ENCODE assay signal across 29 mouse cellular contexts in the genomic region with DNA sequence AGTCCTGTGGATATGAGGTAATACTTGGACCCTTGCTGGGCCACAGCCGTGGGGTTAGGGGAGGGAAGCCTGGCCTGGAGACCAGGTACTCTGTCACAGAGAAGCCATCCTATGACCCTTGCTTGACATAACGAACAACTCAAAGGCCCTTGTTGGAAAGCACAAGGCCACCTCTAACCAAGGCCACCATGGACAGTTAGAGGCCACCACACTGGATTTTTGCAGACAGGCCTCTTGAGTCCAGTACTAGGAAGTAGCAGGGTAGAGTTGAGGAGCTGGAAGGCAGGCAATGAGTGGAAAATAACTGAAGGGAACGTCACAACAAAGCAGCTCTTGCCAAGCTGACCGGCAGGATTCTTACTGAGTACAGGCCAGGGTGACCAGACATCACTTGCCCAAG. TPM values are rescaled to one million over a fixed set of nuclear protein-coding genes. Genes with fewer than 3 reads are reported as not detected.
DNase-seq lines count a peak whose midpoint lies in the region; ATAC-seq lines count a peak whose summit lies in the region.
"Had no signal": no experiment of that assay in that cellular context is flagged by ENCODE, and none has a peak within 500 bp of the region (broad histone marks: within the 10 kb centered on the region; RNA-seq: fewer than 3 reads in every experiment).

No protein-coding gene starts in this region.

- 77% methylated on average over 4 of the region's 4 CpGs for WGBS in heart, embryonic 10.5 days
- 90% methylated on average over 4 of the region's 4 CpGs for WGBS in hindbrain, embryonic 13.5 days

- intact Hi-C loops in heart, postnatal 14 days (cut with DNase I), result no loop called here

- no peak for ATAC-seq in megakaryocyte-erythroid progenitor cell, adult 5-6 weeks (replicated peaks; ENCODE audit: low FRiP score, low TSS enrichment, poor library complexity, severe bottlenecking)
- ATAC-seq in hindbrain, embryonic 13.5 days (ENCODE audit: low FRiP score), result no peak
- ATAC-seq: forebrain, embryonic 14.5 days; forebrain, postnatal 0 days; intestine, postnatal 0 days; Patski had no signal

- no peak overlapping the region for H3K4me2 ChIP-seq in hindbrain, embryonic 13.5 days
- H3K4me2 ChIP-seq: embryonic facial prominence, embryonic 12.5 days; embryonic facial prominence, embryonic 15.5 days; heart, embryonic 13.5 days; hindbrain, embryonic 15.5 days had no signal

- no peak overlapping the region for H3K9ac ChIP-seq in hindbrain, embryonic 13.5 days
- H3K9ac ChIP-seq: embryonic facial prominence, embryonic 12.5 days; embryonic facial prominence, embryonic 15.5 days; forebrain, postnatal 0 days; heart, embryonic 13.5 days; hindbrain, embryonic 15.5 days had no signal

- peaks cover 4% of the 10 kb centered on the region for H3K9me3 ChIP-seq in heart, embryonic 10.5 days
- H3K9me3 ChIP-seq in hindbrain, embryonic 13.5 days, result 0 out of 2 replicates have a peak, but pooled peaks cover 2% of the 10 kb centered on the region
- H3K9me3 ChIP-seq: embryonic facial prominence, embryonic 12.5 days; embryonic facial prominence, embryonic 15.5 days; G1E; hindbrain, embryonic 15.5 days had no signal

- DNase-seq in adrenal gland, adult 2 months, result peak; percentile 55
- no peak for DNase-seq in adrenal gland, postnatal 25 days
- peak; percentile 71 for DNase-seq in heart, embryonic 10.5 days (ENCODE audit: low spot score)
- no peak for DNase-seq in heart, postnatal 14 days
- DNase-seq in adrenal gland, postnatal 10 days, result peak; percentile 34
- DNase-seq: B cell, adult 2 months; cerebellum, adult 11 months; cerebellum, adult 2 months; cerebellum, adult 9-11 months; cerebellum, postnatal 25 days; forebrain, postnatal 0 days; gastrocnemius, adult 2 months; gastrocnemius, postnatal 14 days; heart, adult 18-20 months; heart, postnatal 36 days; kidney, adult 2 months had no signal

- peaks cover 6% of the 10 kb centered on the region; the same call in 1 of the 2 replicates for H3K27me3 ChIP-seq in heart, embryonic 10.5 days (ENCODE audit: insufficient read depth, poor library complexity, severe bottlenecking)
- no peaks in the 10 kb centered on the region for H3K27me3 ChIP-seq in hindbrain, embryonic 13.5 days
- H3K27me3 ChIP-seq: embryonic facial prominence, embryonic 12.5 days; embryonic facial prominence, embryonic 15.5 days; hindbrain, embryonic 15.5 days; Patski had no signal

- no peak overlapping the region for H3K4me3 ChIP-seq in heart, embryonic 10.5 days
- H3K4me3 ChIP-seq in hindbrain, embryonic 13.5 days, result no peak overlapping the region
- H3K4me3 ChIP-seq: embryonic facial prominence, embryonic 12.5 days; embryonic facial prominence, embryonic 15.5 days; gastrocnemius, adult 2 months; heart, embryonic 13.5 days; hindbrain, embryonic 10.5 days; hindbrain, embryonic 15.5 days had no signal

- peaks cover 11% of the 10 kb centered on the region; the same call in 1 of the 2 replicates for H3K36me3 ChIP-seq in heart, embryonic 10.5 days
- H3K36me3 ChIP-seq in hindbrain, embryonic 13.5 days, result no peaks in the 10 kb centered on the region
- H3K36me3 ChIP-seq: embryonic facial prominence, embryonic 12.5 days; embryonic facial prominence, embryonic 15.5 days; G1E; heart, embryonic 13.5 days; hindbrain, embryonic 15.5 days had no signal

- no peaks in the 10 kb centered on the region for H3K4me1 ChIP-seq in heart, embryonic 10.5 days
- H3K4me1 ChIP-seq in hindbrain, embryonic 13.5 days (replicated peaks), result 0 out of 2 replicates have a peak, but pooled peaks cover 3% of the 10 kb centered on the region
- H3K4me1 ChIP-seq: hindbrain, embryonic 10.5 days had no signal

- H3K27ac ChIP-seq in heart, embryonic 10.5 days, result no peak overlapping the region
- no peak overlapping the region for H3K27ac ChIP-seq in hindbrain, embryonic 13.5 days
- H3K27ac ChIP-seq: embryonic facial prominence, embryonic 12.5 days; embryonic facial prominence, embryonic 15.5 days; gastrocnemius, adult 2 months; heart, embryonic 13.5 days; hindbrain, embryonic 10.5 days; hindbrain, embryonic 15.5 days had no signal

RNA-seq across cellular contexts. Expression of a gene that starts 9.0 kb away (rescaled TPM):
- total RNA-seq in adrenal gland, adult 2 months (2021), result 1 to 10 TPM; 1.1 to 6.9 TPM
- 0.97 and 1.4 TPM in 2 replicates for polyA plus RNA-seq in adrenal gland, adult 2 months (2012; rRNA removed)
- 7.3 and 9.9 TPM in 2 replicates for total RNA-seq in adrenal gland, postnatal 25 days (2021)
- 10.2 and 12.1 TPM in 2 replicates for polyA plus RNA-seq in heart, embryonic 10.5 days (2016; fragmentation: Nextera tagmentation; extraction: Ambion mirVana)
- total RNA-seq in heart, postnatal 14 days (2021), result 1 to 10 TPM; 1.5 to 1.7 TPM
- 10 to 100 TPM in 1 of 2 experiments, 1 to 10 TPM in 1; 8.6 to 11.0 TPM for total RNA-seq in adrenal gland, postnatal 10 days (2021)
- 0.27 TPM in 1 of 2 replicates, not detected in the other for total RNA-seq in megakaryocyte-erythroid progenitor cell, adult 5-6 weeks (2014; fragmentation: Nextera tagmentation)
- total RNA-seq in megakaryocyte-erythroid progenitor cell, adult 5-6 weeks (2017), result 0.08 TPM in 1 of 2 replicates, not detected in the other
- polyA plus RNA-seq in hindbrain, embryonic 13.5 days (2015; fragmentation: Nextera tagmentation; extraction: Ambion mirVana), result 6.9 and 7.1 TPM in 2 replicates

RNA-seq across cellular contexts. Expression of a gene that starts 35.8 kb away (rescaled TPM):
- under 1 TPM in 1 of 2 experiments, not detected in 1; 0.46 TPM for total RNA-seq in adrenal gland, adult 2 months (2021)
- 0.57 TPM in 1 of 2 replicates, not detected in the other for polyA plus RNA-seq in adrenal gland, adult 2 months (2012; rRNA removed)
- not detected in 2 replicates for total RNA-seq in adrenal gland, postnatal 25 days (2021)
- polyA plus RNA-seq in heart, embryonic 10.5 days (2016; fragmentation: Nextera tagmentation; extraction: Ambion mirVana), result 0.36 and 0.47 TPM in 2 replicates
- not detected for total RNA-seq in heart, postnatal 14 days (2021)
- under 1 TPM; 0.63 to 0.82 TPM for total RNA-seq in adrenal gland, postnatal 10 days (2021)
- total RNA-seq in megakaryocyte-erythroid progenitor cell, adult 5-6 weeks (2014; fragmentation: Nextera tagmentation), result not detected in 2 replicates
- not detected in 2 replicates for total RNA-seq in megakaryocyte-erythroid progenitor cell, adult 5-6 weeks (2017)
- polyA plus RNA-seq in hindbrain, embryonic 13.5 days (2015; fragmentation: Nextera tagmentation; extraction: Ambion mirVana), result 0.26 and 0.27 TPM in 2 replicates
- total RNA-seq: common myeloid progenitor, adult 5-6 weeks; forebrain, postnatal 0 days; G1E; gastrocnemius, adult 2 months; gastrocnemius, postnatal 14 days; gastrocnemius, postnatal 4 days; heart, adult 18-20 months had no signal
- polyA plus RNA-seq: G1E; hindbrain, embryonic 10.5 days had no signal

RNA-seq across cellular contexts. Expression of a gene that starts 37.2 kb away (rescaled TPM):
- 100 to 1,000 TPM in 1 of 2 experiments, 10 to 100 TPM in 1; 64.9 to 108 TPM for total RNA-seq in adrenal gland, adult 2 months (2021)
- 5.3 and 6.8 TPM in 2 replicates for polyA plus RNA-seq in adrenal gland, adult 2 months (2012; rRNA removed)
- total RNA-seq in adrenal gland, postnatal 25 days (2021), result 111 and 129 TPM in 2 replicates
- 71.2 and 86.8 TPM in 2 replicates for polyA plus RNA-seq in heart, embryonic 10.5 days (2016; fragmentation: Nextera tagmentation; extraction: Ambion mirVana)
- total RNA-seq in heart, postnatal 14 days (2021), result 10 to 100 TPM; 47.8 to 59.2 TPM
- total RNA-seq in adrenal gland, postnatal 10 days (2021), result 10 to 100 TPM; 61.2 to 87.1 TPM
- 110 TPM in 2 replicates for total RNA-seq in megakaryocyte-erythroid progenitor cell, adult 5-6 weeks (2014; fragmentation: Nextera tagmentation)
- 179 and 188 TPM in 2 replicates for total RNA-seq in megakaryocyte-erythroid progenitor cell, adult 5-6 weeks (2017)
- polyA plus RNA-seq in hindbrain, embryonic 13.5 days (2015; fragmentation: Nextera tagmentation; extraction: Ambion mirVana), result 147 and 150 TPM in 2 replicates

Comparison
In these comparisons a context has a peak if more than half of its experiments do, and no peak if none do; other contexts are left out.
1. DNase-seq: peak in adrenal gland, adult 2 months (single experiment), heart, embryonic 10.5 days (single experiment) and adrenal gland, postnatal 10 days (single experiment); none in adrenal gland, postnatal 25 days (single experiment) and heart, postnatal 14 days (0 of 2).